Mouse (Mus musculus) hindbrain, embryonic 14.5 days (tissue): ENCODE results near the gene Syt9. TPM values are rescaled to one million over a fixed set of nuclear protein-coding genes. Genes with fewer than 3 reads are reported as not detected.

Experiments used
- ATAC-seq: fragments of 200-750 bp; cut with Nextera tagmentation; 2 replicates; pipeline ENCODE4 v1.8.0; 2017; ENCODE audit warnings: moderate number of reproducible peaks, mild to moderate bottlenecking, moderate TSS enrichment, moderate library complexity; ENCODE audit not compliant: low FRiP score
- DNase-seq: peaks from one replicate; pipeline ENCODE4 v3.0.0-alpha.2; 2015; ENCODE audit warnings: low spot score
- H3K27ac ChIP-seq: fragments of 300-500 bp; sonication (generic); 2 replicates; pipeline ENCODE4 v1.5.1; 2014; ENCODE audit warnings: mild to moderate bottlenecking, moderate library complexity
- H3K27me3 ChIP-seq: fragments of 300-500 bp; sonication (generic); 2 replicates; pipeline ENCODE4 v1.6.1; 2014; ENCODE audit warnings: mild to moderate bottlenecking, low read length, mixed read lengths; ENCODE audit not compliant: control insufficient read depth, insufficient read depth
- H3K36me3 ChIP-seq: fragments of 300-500 bp; sonication (generic); replicated peaks from 2 replicates; pipeline ENCODE4 v1.6.1; 2014; ENCODE audit not compliant: control insufficient read depth, insufficient read depth
- H3K4me1 ChIP-seq: fragments of 300-500 bp; sonication (generic); replicated peaks from 2 replicates; pipeline ENCODE4 v1.6.1; 2014; ENCODE audit warnings: antibody characterized with exemption, low read length, mixed read lengths; ENCODE audit not compliant: control insufficient read depth, insufficient read depth
- H3K4me2 ChIP-seq: fragments of 300-500 bp; sonication (generic); replicated peaks from 2 replicates; pipeline ENCODE4 v1.6.1; 2014; ENCODE audit warnings: mild to moderate bottlenecking, moderate library complexity
- H3K4me3 ChIP-seq: fragments of 300-500 bp; sonication (generic); replicated peaks from 2 replicates; pipeline ENCODE4 v1.5.1; 2014; ENCODE audit warnings: mild to moderate bottlenecking, low read length
- H3K9ac ChIP-seq: fragments of 300-500 bp; sonication (generic); 2 replicates; pipeline ENCODE4 v1.6.1; 2014
- H3K9me3 ChIP-seq: fragments of 300-500 bp; sonication (generic); 2 replicates; pipeline ENCODE4 v1.6.1; 2016; ENCODE audit warnings: low read length; ENCODE audit not compliant: control insufficient read depth
- WGBS: fragments of 180-500 bp; shearing (Covaris S2); extraction: QIAGEN DNeasy Blood & Tissue Kit; methylation state at CpG from one replicate; pipeline ENCODE4 v1.1.7; 2014; 5-methylcytosine and 5-hydroxymethylcytosine counted together
- polyA plus RNA-seq: library from polyadenylated mRNA; unstranded; fragments of >200 nt; fragmentation: Nextera tagmentation; extraction: Ambion mirVana; gene quantifications from 2 replicates; pipeline ENCODE4 v1.2.1, GENCODE M21; 2014

The Syt9 gene
- polyA plus RNA-seq, 1 experiment from 2014 or later = 13.2 TPM

- H3K27ac ChIP-seq = no peak overlapping the region
- DNase-seq = peak; percentile 63
- H3K27me3 ChIP-seq = 0 out of 2 replicates have a peak, but pooled peaks cover 6% of the 10 kb centered on the region
- H3K4me1 ChIP-seq = peaks cover 9% of the 10 kb centered on the region; the same call in 1 of the 2 replicates
- H3K4me2 ChIP-seq = peak overlapping the region; percentile 88
- 1% methylated on average over 16 of the region's 16 CpGs for WGBS
- H3K9ac ChIP-seq = peak overlapping the region; percentile 63
- peak; percentile 69; the same call in 1 of the 2 replicates for ATAC-seq
- H3K36me3 ChIP-seq = no peaks in the 10 kb centered on the region
- peak overlapping the region; percentile 40 for H3K4me3 ChIP-seq
- H3K9me3 ChIP-seq = no peaks in the 10 kb centered on the region
Observed at GRCm38 (mm10) chr7:107594325-107594856, 223.9 kb downstream of the Syt9 start.

DNA sequence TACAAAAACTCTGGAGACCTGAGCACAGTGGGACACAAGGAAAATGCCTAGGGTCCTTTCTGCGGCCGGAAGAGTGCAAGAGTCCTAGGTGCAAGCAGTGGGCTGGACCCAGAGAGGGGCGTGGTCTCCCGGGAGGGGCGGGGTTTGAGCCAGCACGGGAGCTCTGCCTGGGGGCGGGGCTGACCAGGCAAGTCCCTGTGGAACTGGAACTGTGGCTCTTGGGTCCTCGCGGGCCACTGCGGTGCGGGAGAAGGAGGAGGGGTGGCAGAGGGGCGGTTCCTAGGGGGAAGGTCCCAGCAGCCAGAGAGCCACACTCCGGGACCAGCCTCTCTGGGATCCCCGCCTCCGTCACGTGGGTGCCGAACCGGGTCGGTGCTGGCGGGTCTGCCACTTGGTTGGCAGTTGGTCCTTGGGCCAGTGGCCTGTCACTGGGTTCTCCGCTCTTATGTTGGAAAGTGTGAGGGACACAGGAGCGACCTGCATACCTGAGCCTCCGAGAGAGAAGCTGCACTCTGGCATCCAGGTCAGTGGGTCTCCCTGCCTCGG, 224.4 kb downstream of the Syt9 start, which contains the start of gene Ppfibp2:
TSS of gene Ppfibp2 (plus strand) at position 351 of the 546 bp plus-strand sequence.
- Histone ChIP-seq H3K4me1 (peaks cover 9% of the 10 kb centered on the region; the same call in 1 of the 2 replicates), H3K4me3 (peak within 1 kb of the TSS; percentile 40), H3K27me3 (0 out of 2 replicates have a peak, but pooled peaks cover 6% of the 10 kb centered on the region), H3K36me3 (no peaks in the 10 kb centered on the region), H3K9ac (peak within 1 kb of the TSS; percentile 63), H3K9me3 (no peaks in the 10 kb centered on the region), H3K27ac (no peak within 1 kb of the TSS), H3K4me2 (peak within 1 kb of the TSS; percentile 88)
- WGBS = under 1% methylated on average over 22 of the region's 24 CpGs
- DNase-seq (peak; percentile 65), ATAC-seq (peak; percentile 91)

DNA sequence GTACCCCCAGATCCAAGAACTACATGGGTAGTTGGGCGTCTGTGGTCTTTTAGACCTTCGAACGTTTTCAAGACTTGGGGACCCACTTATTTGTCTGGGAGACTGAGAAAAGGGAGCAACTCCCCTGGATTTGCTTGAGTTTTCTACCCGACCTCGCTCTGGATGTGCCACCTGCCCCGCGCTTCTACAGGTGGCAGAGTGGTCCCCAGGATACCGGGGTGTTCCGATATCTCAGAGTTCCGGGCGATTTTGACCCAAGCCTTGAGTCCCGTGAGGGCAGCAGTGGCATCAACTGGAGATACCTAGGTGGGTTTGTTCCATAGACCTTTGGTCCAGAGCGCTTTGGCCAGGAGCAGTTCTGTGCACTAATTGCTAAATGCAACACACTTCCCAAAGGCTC, 224.9 kb downstream of the Syt9 start:
- H3K4me1 ChIP-seq = peaks cover 9% of the 10 kb centered on the region; the same call in 1 of the 2 replicates
- ATAC-seq (no peak; the same call in 1 of the 2 replicates), DNase-seq (no peak)
- peak overlapping the region; percentile 88 for H3K4me2 ChIP-seq
- H3K4me3 ChIP-seq = peak overlapping the region; percentile 40
- WGBS = 18% methylated on average over 13 of the region's 13 CpGs
- 0 out of 2 replicates have a peak, but pooled peaks cover 6% of the 10 kb centered on the region for H3K27me3 ChIP-seq
- no peak overlapping the region for H3K27ac ChIP-seq
- H3K9ac ChIP-seq = peak overlapping the region; percentile 63
- no peaks in the 10 kb centered on the region for H3K36me3 ChIP-seq
- no peaks in the 10 kb centered on the region for H3K9me3 ChIP-seq

GRCm38 (mm10) chr7:107596753-107597152, 226.2 kb downstream of the Syt9 start:
- DNase-seq (no peak), ATAC-seq (no peak)
- Histone ChIP-seq H3K4me2 (no peak overlapping the region), H3K4me1 (peaks cover 9% of the 10 kb centered on the region; the same call in 1 of the 2 replicates), H3K9me3 (no peaks in the 10 kb centered on the region), H3K9ac (no peak overlapping the region), H3K4me3 (no peak overlapping the region), H3K27me3 (0 out of 2 replicates have a peak, but pooled peaks cover 6% of the 10 kb centered on the region), H3K27ac (no peak overlapping the region), H3K36me3 (no peaks in the 10 kb centered on the region)

- Histone ChIP-seq H3K4me3 (no peak overlapping the region), H3K9ac (no peak overlapping the region), H3K4me2 (no peak overlapping the region), H3K9me3 (no peaks in the 10 kb centered on the region), H3K27ac (no peak overlapping the region), H3K4me1 (peaks cover 9% of the 10 kb centered on the region; the same call in 1 of the 2 replicates), H3K27me3 (0 out of 2 replicates have a peak, but pooled peaks cover 6% of the 10 kb centered on the region), H3K36me3 (no peaks in the 10 kb centered on the region)
- ATAC-seq (no peak), DNase-seq (no peak)
- 94% methylated on average over 3 of the region's 3 CpGs for WGBS
Observed at GRCm38 (mm10) chr7:107597956-107598355, 227.4 kb downstream of the Syt9 start.

Other genes with a start within 250 kb of the Syt9 start
- not detected in 2 replicates for gene Olfr715, start 239.6 kb upstream of the Syt9 start, polyA plus RNA-seq
- not detected in 2 replicates for gene Olfr716, start 232.4 kb upstream of the Syt9 start, polyA plus RNA-seq
- not detected in 2 replicates for gene Nlrp14, start 203.7 kb upstream of the Syt9 start, polyA plus RNA-seq
- not detected in 2 replicates for gene Rbmxl2, start 161.3 kb upstream of the Syt9 start, polyA plus RNA-seq
- 5.0 and 5.2 TPM in 2 replicates for gene Olfml1, start 196.7 kb downstream of the Syt9 start, polyA plus RNA-seq
- gene Ppfibp2, start 224.5 kb downstream of the Syt9 start, polyA plus RNA-seq = 3.1 and 3.9 TPM in 2 replicates